Mouse (Mus musculus) layer of hippocampus, adult 2 months (tissue): ENCODE results near the gene Smyd2. TPM values are rescaled to one million over a fixed set of nuclear protein-coding genes. Genes with fewer than 3 reads are reported as not detected.

Experiments used
- DNase-seq, 2 experiments: peaks; one replicate each; pipeline ENCODE4 v3.0.0; 2022; ENCODE audit warnings: low spot score in 2 of 2
- H3K27ac ChIP-seq: fragments of 200-600 bp; 2 replicates; pipeline ENCODE4 v1.8.1; 2022
- H3K4me3 ChIP-seq: fragments of 200-600 bp; 2 replicates; pipeline ENCODE4 v1.8.1; 2022; ENCODE audit warnings: mild to moderate bottlenecking
- CTCF ChIP-seq: fragments of 200-600 bp; conservative IDR thresholded peaks from 2 replicates; pipeline ENCODE4 v1.8.1; 2022; ENCODE audit warnings: antibody characterized with exemption, mild to moderate bottlenecking, moderate library complexity
- total RNA-seq, 2 experiments: library from RNA; stranded (reverse); gene quantifications; 2 replicates each; pipeline ENCODE4 v1.2.3; 2021

Smyd2 gene
- total RNA-seq, 2 experiments from 2014 or later, result 75.9 to 79.1 TPM

- H3K4me3 ChIP-seq, result no peak overlapping the region
- H3K27ac ChIP-seq, result 0 out of 2 replicates have a peak overlapping the region, but pooled peaks have one; percentile 39
- no peak for DNase-seq
- no peak for TF ChIP-seq CTCF
Measured at GRCm38 (mm10) chr1:189879965-189880364, 42.2 kb downstream of the Smyd2 start.

GRCm38 (mm10) chr1:189879212-189879611 is 43.0 kb downstream of the Smyd2 start:
- Histone ChIP-seq H3K27ac (no peak overlapping the region), H3K4me3 (no peak overlapping the region)
- TF ChIP-seq CTCF, result peak; percentile 58
- no peak for DNase-seq

- TF ChIP-seq CTCF, result no peak
- no peak overlapping the region for H3K27ac ChIP-seq
- no peak overlapping the region for H3K4me3 ChIP-seq
- no peak for DNase-seq
Measured at GRCm38 (mm10) chr1:189876162-189876561, 46.0 kb downstream of the Smyd2 start.

GRCm38 (mm10) chr1:189875439-189875861 is 46.7 kb downstream of the Smyd2 start:
- Histone ChIP-seq H3K27ac (no peak overlapping the region), H3K4me3 (no peak overlapping the region)
- no peak for DNase-seq
- TF ChIP-seq CTCF, result no peak

- H3K27ac ChIP-seq, result no peak overlapping the region
- no peak for TF ChIP-seq CTCF
- no peak overlapping the region for H3K4me3 ChIP-seq
- DNase-seq, result no peak
Measured at GRCm38 (mm10) chr1:189873591-189873990, 48.6 kb downstream of the Smyd2 start.

- TF ChIP-seq CTCF, result no peak
Measured at GRCm38 (mm10) chr1:189872050-189872449, 50.1 kb downstream of the Smyd2 start.

GRCm38 (mm10) chr1:189871625-189872024 is 50.5 kb downstream of the Smyd2 start:
- no peak for TF ChIP-seq CTCF

More at GRCm38 (mm10) chr1:189872050-189872449, 50.1 kb downstream of the Smyd2 start:
- no peak overlapping the region for H3K4me3 ChIP-seq
- DNase-seq, result no peak
- H3K27ac ChIP-seq, result no peak overlapping the region

GRCm38 (mm10) chr1:189870539-189870938 is 51.6 kb downstream of the Smyd2 start:
- DNase-seq, result no peak
- H3K27ac ChIP-seq, result no peak overlapping the region
- TF ChIP-seq CTCF, result peak; percentile 15; the same call in 1 of the 2 replicates
- no peak overlapping the region for H3K4me3 ChIP-seq

More at GRCm38 (mm10) chr1:189871625-189872024, 50.5 kb downstream of the Smyd2 start:
- H3K4me3 ChIP-seq, result no peak overlapping the region
- no peak overlapping the region for H3K27ac ChIP-seq
- DNase-seq, result no peak

- Histone ChIP-seq H3K4me3 (no peak overlapping the region), H3K27ac (no peak overlapping the region)
- no peak for DNase-seq
- peak; percentile 61 for TF ChIP-seq CTCF
Measured at GRCm38 (mm10) chr1:189869651-189870270, 52.4 kb downstream of the Smyd2 start.

- Histone ChIP-seq H3K4me3 (no peak overlapping the region), H3K27ac (no peak overlapping the region)
- DNase-seq, result no peak
- TF ChIP-seq CTCF, result no peak; the same call in 1 of the 2 replicates
Measured at GRCm38 (mm10) chr1:189868036-189868435, 54.1 kb downstream of the Smyd2 start.

- TF ChIP-seq CTCF, result no peak
- DNase-seq, result no peak
- H3K27ac ChIP-seq, result no peak overlapping the region; the same call in 1 of the 2 replicates
- no peak overlapping the region for H3K4me3 ChIP-seq
Measured at GRCm38 (mm10) chr1:189867497-189867896, 54.7 kb downstream of the Smyd2 start.

GRCm38 (mm10) chr1:189867034-189867433 is 55.1 kb downstream of the Smyd2 start:
- no peak overlapping the region for H3K4me3 ChIP-seq
- peak overlapping the region; percentile 12; the same call in 1 of the 2 replicates for H3K27ac ChIP-seq
- no peak for TF ChIP-seq CTCF
- no peak for DNase-seq

GRCm38 (mm10) chr1:189866621-189867020 is 55.5 kb downstream of the Smyd2 start:
- Histone ChIP-seq H3K27ac (peak overlapping the region; percentile 12; the same call in 1 of the 2 replicates), H3K4me3 (no peak overlapping the region)
- TF ChIP-seq CTCF, result no peak
- DNase-seq, result no peak

- TF ChIP-seq CTCF, result no peak
- Histone ChIP-seq H3K4me3 (no peak overlapping the region), H3K27ac (no peak overlapping the region)
- DNase-seq, result no peak
Measured at GRCm38 (mm10) chr1:189864846-189865560, 57.2 kb downstream of the Smyd2 start.
